Mouse (Mus musculus) left cerebral cortex, adult 11 months (tissue): Measurements from ENCODE around the gene Large2.

ENCODE experiments used
- DNase-seq: peaks from one replicate; pipeline ENCODE4 v3.0.0; 2022; ENCODE audit warnings: low spot score

Large2 gene

DNA sequence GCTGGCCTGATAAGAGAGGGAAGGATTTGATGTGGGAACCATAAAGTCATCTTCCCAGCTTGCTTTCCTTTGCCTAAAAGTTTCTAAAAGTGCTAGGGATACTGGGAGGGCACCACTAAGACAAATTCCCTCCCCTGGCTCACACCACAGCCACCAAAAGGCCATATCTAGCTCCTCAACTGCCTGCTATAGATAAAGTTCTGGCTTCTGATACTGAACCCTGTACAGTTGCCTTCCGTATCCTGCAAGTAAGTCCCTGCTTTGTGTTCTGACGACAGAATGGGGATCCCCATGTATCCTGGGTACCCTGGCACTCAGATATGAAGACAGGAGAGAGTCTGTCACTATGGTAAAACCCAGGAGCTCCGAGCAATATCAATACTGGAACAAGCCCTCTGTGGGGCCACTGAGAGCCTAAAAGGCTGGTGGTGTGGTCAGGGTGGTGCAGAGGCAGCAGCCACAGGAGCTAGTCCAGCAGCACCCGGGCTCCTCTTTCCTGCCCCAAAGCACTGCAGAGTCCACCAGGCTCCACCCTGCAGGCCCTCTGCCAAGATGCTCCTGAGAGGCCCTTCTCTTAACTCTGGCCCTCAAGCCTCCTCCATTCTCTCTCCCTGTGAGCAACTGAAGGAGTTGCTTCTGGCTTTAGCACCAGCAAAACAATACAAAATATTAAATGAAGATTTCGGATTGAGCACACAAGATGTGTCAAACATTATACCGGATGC lies 15.7 kb upstream of the Large2 start:
- DNase-seq: no peak

DNA sequence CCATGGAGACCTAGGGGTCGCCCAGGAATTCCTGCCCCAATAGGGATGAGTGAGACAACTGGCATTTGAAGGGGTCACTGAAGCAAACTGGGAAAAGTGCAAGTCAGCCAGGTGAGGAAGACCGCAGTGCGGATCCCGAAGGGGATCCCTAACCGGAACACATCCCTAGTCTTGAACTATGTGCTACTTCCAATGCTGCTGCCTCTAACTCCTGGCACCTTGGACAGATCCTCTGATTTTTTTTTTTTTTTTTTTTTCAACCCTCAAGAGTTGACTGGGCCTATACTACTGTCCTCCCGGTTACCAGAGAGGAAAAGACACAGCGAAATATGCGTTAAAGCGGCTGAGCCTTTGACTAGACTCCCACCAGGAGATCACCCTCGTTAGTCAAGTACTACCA lies 15.0 kb upstream of the Large2 start:
- DNase-seq: no peak

DNA sequence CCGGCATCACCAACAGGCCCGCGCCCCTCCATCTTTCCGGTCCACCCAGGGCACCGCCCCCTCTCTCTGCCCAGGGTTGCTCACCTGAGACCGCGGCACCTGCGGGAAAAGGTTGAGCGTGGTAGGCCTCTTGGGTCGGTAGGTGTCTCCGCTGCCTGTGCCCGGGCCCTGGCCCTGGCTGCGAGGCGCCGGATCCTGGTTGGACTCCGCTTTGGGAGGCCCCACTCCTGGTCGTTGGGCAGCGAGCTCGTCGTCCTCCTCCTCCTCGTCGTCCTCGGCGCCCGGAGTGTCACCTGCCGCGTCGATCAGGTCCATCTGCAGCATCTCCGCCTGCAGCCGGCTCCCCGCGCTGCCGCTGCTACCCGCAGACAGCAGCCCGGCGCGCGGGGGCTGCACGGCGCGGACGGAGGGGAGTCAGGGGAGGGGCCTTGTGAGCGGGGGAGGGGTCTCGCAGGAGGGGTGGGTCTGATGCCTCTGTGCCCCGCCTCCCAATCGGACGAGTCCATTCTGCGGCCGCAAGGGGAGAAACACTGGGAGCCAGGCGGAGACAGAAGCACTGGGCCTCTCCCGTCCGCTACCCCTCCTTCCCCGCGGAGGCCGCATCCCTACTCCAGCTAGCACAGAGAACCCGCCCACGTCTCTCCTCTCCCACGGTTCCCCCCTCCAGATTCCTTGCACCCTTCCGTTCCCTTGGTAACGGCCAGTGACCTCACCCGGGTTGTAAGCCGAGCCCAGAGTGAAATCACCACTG lies 14.4 kb upstream of the Large2 start:
- peak; percentile 95 for DNase-seq

DNA sequence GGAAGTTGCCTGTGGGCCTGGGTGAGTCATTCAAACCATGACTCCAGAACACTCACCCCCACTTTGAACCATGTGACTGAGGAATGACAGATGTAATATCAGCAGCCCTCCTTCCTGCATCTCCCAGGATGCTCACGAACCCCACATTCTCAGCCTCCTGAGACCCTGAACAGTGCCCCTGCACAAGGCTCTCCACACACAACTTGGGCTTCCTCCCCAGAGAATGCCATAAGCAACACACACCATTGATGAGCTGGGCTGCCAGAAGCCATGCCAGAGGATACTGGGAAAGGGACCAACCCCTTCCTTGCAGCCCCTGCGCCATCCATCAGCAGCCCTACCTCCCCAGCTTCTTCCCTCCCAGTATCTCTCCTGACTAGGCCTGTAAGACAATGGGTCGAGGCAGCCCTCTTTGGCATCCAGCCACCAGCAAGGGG lies 13.4 kb upstream of the Large2 start:
- no peak for DNase-seq

DNA sequence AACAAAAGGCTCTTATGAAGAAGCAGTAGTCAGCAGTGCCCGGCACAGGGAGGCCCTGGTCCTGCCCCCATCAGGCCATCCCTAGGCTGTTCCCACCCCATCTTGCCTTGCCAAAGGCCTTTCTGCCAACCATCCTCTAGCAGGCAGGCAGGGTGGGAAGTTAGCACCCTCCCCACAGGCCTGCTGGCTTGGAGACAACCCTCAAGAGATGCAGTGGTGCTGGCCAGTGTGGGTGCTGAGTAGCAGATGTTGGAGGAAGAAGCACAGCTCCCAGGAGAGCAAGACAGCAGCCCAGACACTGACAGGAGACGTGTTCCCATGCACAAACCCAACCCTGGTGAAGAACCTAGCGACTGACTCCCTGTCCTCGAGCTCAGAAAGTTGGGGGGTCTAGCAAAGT lies 13.0 kb upstream of the Large2 start:
- DNase-seq: peak; percentile 77

DNA sequence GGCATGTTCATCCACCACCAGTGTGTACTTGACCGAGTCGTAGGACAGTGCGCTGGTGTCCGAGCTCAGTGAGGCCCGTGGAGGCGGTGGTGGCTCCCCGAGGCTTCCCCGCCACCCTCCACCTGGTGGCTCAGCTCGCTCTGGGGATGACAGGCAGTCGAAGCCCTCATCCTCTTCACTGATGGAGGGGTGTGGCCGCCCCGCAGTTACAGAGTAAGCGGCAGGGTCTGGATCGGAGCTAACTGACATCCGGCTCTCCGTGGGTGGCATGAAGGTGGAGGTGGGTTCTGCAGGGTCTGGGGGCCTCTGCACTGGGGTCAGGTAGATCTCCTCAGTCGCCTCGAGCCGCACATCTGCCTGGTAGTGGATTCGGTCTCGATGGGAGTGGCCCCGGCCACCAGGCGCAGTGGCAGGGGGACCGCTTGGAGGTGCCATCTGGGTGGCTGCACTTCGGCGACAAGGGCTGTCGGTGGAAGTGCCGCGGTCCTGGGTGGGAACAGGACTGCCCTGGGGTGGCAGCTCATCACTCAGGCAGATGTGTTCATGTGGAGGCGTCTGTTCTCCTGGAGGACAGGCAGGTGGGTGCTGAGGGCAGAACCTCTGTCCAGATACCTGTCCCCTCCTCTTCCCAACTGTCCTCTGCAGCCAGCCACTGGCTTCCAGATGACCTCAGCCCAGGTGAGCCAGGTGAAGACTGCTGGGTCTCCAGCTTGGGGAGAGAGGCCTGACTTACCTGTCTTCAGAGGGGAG lies 12.3 kb upstream of the Large2 start:
- DNase-seq: no peak

DNA sequence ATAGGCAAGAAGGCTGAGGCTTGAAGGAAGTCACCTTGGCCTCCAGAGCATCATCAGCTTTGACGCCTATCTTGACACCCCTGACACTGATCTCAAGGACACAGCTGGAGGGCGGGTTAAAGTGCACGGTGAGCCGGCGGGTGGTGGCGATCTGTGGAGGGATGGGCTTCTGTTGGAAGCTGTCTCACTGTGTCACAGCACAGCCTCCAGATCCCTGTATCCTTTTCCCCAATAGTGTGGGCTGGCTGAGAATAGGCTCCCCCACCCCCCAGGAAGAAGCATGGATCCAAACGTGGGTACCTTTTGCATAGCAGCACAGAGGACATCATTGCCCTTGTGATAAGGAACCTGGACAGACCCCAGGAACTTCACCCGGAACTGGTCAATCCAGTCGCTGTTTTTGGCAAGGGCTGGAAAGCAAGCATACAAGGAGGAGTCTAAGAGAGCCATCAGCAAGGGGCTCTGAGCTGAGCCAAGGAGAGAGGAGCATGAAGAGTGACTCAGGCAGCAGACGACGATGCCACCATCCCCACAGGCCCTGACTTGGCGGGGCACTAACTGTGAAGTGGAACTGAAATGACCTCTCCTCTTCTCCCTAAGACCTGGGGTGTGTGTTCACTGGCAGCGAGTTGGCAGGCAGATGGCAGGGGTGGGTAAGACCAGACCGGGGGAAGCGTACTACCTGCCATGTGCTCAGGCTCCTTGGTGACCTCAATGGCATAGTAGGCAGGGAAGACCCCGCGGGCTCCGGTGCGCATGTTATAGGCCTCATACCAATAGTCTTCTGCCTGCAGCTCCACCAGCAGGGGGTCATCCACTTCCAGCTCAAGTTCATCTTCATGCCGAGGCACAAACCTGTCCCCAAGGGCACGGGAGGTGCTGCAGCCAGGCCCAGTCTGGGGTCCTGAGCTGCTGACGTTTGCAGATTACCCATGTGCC lies 10.7 kb upstream of the Large2 start:
- DNase-seq: no peak

DNA sequence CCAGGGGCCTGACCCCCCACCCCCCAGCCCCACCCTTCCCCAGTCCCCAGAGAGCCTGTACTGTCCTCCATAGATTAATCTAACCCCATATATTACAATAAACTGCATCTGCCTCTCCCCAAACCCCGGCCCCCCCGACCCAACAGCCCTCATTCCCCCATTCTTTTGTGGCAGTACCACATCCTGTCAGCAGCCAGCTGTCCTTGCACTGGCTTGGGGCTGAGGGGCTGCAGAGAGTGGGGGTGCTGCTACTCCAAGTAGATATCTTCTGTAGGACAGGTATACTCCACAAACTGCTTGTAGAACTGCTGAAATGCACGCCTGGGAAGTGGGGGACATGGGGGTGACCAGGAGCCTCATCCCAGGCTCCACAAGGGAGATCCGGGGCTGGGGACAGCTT lies 9.4 kb upstream of the Large2 start:
- no peak for DNase-seq

DNA sequence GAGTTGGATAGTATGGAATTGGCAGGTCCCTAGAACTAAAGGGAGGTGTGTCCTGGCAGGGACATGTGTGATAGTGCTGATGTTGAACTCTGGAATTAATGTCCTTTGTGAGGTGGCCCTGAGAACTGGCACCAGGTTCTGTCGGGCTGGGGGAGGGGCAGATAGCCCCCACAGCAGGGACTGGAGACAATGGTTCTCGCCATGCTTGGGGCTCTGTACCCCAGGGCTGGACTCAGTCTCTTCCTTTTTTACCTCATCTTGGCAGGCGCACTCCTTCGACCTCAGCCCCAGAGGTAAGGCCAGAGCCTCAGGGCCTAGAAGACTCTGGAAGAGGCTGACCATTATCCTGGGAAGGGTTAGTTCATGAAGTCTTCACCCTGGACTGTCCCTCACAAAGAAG lies 8.1 kb upstream of the Large2 start:
- no peak for DNase-seq

DNA sequence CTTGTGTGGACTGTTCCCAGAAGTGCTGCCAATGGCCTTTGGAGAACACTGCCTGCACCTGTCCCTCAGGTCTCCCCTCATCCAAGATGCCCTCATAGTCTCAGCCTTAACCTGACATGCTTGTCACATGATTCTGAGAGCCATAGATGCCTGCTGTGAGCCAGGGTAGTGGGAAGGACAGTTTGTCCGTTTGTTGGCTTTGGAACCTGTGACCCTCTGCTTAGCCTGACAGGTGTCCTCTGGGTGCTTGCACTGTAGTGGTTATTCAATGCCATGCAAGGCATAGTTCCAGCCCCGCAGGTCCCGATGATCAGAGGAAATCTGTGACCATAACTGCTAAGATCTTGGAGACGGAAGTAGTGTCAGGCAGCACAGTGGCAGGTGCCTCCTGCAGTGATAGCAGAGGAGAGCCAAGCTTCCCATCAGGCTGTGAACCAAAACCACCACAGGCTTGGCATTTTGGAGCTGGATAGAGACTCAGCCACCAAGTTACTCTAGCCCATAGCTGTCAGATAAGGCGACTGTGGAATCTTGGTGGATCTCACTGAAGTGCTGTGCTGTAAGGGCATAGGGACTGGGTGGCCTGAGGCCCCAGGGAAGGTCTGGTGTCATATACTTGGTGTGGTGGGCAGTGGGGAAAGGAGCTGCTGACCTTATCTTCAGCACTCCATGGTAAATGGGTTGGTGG lies 7.4 kb upstream of the Large2 start, which contains the start of gene 1700029I15Rik:
1700029I15Rik (plus strand) TSS at position 638 of the 688 bp plus-strand sequence.
- no peak for DNase-seq

DNA sequence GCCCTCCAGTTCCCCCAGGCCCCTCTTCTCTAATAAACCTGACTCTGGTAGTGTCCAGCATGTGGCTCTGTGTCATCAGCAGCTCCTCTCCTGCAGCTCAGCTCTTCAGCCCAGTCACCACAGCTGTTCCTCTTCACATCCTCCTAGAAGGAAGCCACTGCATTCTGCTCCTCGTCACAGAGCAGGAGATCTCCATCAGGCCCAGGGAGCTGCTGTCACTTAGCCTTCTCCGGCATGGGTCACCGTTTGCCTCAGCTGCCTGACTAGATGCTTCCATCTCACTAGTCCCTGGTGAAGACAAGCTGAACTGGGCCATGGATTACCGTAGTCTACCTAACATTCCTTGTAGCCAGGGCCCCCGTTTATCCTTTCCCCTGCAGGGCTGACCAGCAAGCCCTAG lies 6.5 kb upstream of the Large2 start:
- DNase-seq: no peak

DNA sequence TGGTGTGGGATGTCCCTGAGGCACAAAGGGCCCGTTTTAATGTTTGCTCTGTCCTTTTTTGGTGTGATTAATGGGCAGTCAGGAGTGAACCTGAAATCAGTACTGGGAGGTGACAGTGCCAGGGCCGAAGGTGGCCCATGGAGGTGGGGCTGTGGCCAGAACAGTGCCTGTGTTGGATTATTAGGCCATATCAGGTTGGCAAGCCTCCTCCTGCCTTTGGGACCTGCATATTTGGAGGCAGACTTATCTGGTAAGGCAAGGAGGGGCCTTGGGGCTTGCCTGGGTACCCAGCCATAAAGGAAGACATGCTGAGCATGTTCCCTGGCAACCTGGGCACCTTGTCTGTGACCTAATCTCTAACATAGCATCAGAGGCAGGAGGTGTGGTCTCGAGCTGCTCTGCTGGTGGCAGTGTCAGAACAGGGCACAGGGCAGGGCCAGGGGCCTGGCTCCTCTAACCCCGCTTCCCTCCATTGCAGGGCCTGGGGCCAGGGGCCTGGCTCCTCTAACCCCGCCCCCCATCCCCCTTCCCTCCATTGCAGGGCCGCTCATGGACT lies 5.9 kb upstream of the Large2 start:
- no peak for DNase-seq

DNA sequence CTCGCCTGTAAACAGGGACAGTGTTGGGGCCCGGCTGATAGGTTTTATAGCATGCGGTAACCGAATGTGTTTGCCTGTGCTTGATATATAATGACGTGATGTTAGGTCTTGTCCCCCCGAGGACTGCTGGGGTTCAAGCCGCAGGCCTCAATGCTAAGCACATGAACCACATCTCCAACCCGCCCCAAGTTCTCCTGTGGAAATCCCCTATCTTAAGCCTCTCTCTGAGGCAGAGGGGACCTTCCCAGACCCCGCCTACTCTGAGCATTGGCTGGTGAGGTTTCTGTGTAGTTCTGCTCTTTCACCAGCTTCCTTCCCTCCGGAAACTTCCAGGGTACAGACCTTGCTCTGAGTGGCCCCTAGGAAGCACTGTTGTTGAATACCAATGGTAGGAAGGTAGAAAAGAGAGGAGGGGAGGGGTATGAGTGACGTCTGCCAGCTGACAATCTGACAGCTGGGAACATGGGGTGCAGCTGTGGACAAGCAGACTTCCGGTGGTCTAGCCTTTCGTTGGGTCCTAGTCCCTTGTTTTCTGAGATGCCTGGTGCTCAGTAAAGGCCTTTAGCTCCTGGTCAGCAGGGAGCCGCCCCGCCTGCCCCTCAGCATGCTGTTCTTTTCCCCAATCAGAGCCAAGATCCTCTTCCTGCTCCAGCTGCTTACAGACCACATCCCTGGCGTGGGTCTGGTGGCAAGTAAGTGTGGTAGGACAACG lies 5.3 kb upstream of the Large2 start:
- DNase-seq: no peak

DNA sequence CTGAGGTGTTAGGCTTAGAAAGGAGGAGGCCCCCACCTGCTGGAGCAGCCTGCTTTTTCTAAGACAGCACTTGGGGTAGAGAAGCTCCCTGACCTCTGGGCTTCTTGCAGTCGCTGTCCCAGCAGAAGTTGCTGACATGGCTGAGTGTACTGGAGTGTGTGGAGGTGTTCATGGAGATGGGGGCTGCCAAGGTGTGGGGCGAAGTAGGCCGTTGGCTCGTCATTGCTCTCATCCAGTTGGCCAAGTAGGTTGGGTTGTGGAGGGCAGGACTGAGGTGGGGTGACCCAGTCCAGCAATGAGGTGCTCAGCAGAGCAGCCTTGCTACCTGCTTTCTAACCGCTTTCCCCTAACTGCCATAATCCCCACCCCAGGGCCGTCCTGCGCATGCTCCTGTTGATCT lies 2.7 kb upstream of the Large2 start:
- no peak for DNase-seq

DNA sequence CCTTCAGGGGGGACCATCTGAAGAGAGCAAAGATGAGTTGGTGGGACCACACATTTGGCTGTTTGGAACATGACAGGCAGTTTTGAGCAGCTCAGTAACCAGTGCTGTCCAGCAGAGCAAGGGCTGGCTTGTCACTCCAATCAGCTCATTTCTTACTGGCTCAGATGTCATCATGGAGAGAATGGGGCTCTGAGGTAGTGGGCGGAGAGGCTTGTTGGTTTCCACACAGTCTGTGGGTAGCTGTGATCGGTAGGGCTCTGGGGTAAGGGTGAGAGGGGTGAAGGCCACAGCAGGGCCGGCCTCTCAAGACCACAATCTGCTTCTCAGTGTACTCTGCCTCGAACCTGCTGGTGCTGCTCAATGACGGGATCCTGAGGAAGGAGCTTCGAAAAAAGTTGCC lies 1.6 kb upstream of the Large2 start:
- no peak for DNase-seq

DNA sequence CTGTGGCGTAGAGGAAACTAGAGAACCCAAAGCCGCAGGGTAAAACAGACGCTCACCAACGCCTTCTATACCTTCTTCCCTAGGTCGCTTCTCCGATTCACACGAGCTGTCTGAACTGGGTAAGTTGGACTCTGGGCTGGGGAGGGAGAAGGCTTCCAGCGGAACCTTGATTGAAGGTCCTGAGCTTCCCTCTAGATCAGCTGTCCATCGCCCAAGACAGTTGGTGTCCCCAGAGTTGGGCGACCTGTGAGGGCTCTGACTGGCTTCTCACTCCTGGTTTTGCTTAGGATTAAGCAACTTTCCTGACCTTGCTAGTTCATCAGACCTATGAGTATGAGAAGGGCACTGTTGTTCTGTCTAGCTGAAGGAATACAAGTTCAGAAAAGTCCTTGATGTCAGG lies 1.1 kb upstream of the Large2 start:
- no peak for DNase-seq

DNA sequence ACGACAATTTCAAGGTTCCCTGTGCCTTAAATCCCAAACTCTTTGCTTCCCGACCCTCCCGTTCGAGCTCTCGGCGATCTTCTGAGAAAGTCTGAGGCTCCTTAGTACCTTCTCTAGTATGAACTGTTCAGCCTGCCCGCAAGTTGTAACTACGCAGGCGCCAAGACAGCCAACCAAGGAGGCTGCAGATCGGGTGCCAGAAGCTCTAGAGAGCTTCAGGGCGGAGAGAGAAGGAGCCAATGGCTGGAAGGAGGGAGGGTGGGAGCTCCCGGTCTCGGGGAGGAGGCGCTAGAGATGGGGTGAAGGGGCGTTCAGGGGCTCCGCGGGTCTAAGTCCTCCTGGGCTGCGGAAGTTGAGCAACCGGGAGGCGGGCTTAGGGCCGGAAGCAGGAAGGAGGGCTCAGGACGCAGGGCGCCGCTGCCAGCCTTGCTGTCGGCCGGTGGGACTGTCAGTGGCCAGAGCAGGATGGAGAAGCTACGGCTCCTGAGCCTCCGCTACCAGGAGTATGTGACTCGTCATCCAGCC lies 492 bp upstream of the Large2 start:
- DNase-seq: peak; percentile 94

DNA sequence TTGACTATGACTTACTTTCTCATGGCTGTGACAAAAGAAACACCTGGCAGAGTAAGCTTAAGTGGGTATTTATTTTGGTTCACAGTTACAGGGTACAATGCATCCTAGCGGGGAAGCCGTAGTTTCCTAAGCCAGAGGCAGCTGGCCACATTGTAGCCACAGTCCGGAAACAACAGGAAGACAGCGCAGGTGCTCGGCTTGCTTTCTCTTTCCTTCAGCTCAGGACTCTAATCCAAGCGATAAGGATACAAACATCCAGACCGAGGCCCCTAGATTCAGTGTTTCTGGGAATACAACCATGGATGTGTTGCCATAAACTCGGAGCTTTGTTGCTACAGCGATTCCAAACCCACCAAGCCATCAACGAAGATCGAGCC lies 1.2 kb downstream of the Large2 start:
- no peak for DNase-seq

DNA sequence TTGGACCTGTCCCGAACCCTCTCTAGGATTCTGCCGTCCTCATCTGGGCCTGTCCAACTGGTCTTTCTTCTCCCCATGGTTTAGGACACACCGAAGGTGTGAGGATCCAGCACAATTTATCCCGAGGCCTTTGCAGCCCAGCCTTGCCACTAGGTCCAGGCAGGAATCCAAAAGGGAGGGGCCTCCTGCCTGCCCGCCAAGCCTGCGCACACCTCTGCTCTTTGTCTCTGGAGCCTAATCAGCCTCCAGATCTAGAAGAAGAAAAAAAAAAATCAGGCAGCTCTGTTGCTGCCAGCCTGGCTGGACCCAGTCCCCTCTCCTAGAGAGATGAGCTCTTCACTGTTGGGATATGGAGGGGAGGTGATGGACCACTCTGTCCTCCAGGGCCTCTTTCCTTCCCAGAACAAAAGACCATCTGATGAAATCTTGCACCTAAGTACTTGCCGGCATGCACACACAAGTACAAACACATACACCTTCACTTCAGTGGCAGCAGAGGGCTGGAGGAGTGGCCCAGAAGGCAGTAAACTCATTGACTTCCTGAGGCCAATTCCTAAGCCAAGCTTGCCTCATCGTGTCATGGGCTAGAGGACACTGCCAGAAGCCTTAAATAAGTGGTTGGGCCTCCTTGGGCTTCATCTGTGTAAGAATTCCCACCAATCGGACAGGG lies 1.8 kb downstream of the Large2 start:
- no peak for DNase-seq
